9 mouse cellular contexts compared by ENCODE assay signal in genomic region chr1:178798333-178798732, GRCm38 (mm10).
DNase-seq lines count a peak whose midpoint lies in the region; ATAC-seq and TF ChIP-seq lines count a peak whose summit lies in the region.
"Had no signal": no experiment of that assay in that cellular context is flagged by ENCODE, and none has a peak within 500 bp of the region (broad histone marks: within the 10 kb centered on the region; RNA-seq: fewer than 3 reads in every experiment).

No protein-coding gene starts in this region.

- TF ChIP-seq CTCF in lung, postnatal 0 days (IDR thresholded peaks at IDR 0.05): no peak

- peak; percentile 66 for ATAC-seq in hindbrain, embryonic 16.5 days
- ATAC-seq in limb, embryonic 14.5 days (ENCODE audit: low FRiP score, low read depth): no peak
- no peak for ATAC-seq in lung, postnatal 0 days
- ATAC-seq: Patski had no signal

- H3K27ac ChIP-seq in forebrain, embryonic 10.5 days: peak overlapping the region; percentile 82
- peak overlapping the region; percentile 26; the same call in 1 of the 2 replicates for H3K27ac ChIP-seq in hindbrain, embryonic 16.5 days (ENCODE audit: low read depth, low read length)
- no peak overlapping the region; the same call in 1 of the 2 replicates for H3K27ac ChIP-seq in limb, embryonic 14.5 days (replicated peaks; ENCODE audit: low read depth, low read length)
- H3K27ac ChIP-seq in lung, postnatal 0 days (ENCODE audit: low read length): no peak overlapping the region

- H3K27me3 ChIP-seq in forebrain, embryonic 10.5 days (ENCODE audit: poor library complexity, severe bottlenecking): no peaks in the 10 kb centered on the region
- H3K27me3 ChIP-seq in hindbrain, embryonic 16.5 days (replicated peaks; ENCODE audit: control insufficient read depth, insufficient read depth, low read length): no peaks in the 10 kb centered on the region
- no peaks in the 10 kb centered on the region for H3K27me3 ChIP-seq in limb, embryonic 14.5 days (ENCODE audit: control insufficient read depth, insufficient read depth, low read length)
- H3K27me3 ChIP-seq in lung, postnatal 0 days (replicated peaks; ENCODE audit: insufficient read depth, low read length): no peaks in the 10 kb centered on the region

- H3K4me3 ChIP-seq in forebrain, embryonic 10.5 days: peak overlapping the region; percentile 39
- H3K4me3 ChIP-seq in hindbrain, embryonic 16.5 days (ENCODE audit: low read length): peak overlapping the region; percentile 20
- peak overlapping the region; percentile 15 for H3K4me3 ChIP-seq in limb, embryonic 14.5 days (replicated peaks; ENCODE audit: low read length)
- H3K4me3 ChIP-seq in lung, postnatal 0 days (ENCODE audit: low read depth, low read length): no peak overlapping the region

- no peak for TF ChIP-seq EP300 in lung, postnatal 0 days (IDR thresholded peaks at IDR 0.05)

- DNase-seq in thymus, postnatal 14 days: peak; percentile 14
- no peak for DNase-seq in thymus, postnatal 0 days (ENCODE audit: low spot score)
- peak; percentile 38 for DNase-seq in forebrain, embryonic 10.5 days (ENCODE audit: extremely low spot score, low spot score)
- DNase-seq in limb, embryonic 14.5 days (ENCODE audit: low spot score): no peak
- DNase-seq in right cerebral cortex, adult 18-20 months: peak; percentile 55
- no peak for DNase-seq in urinary bladder, adult 2 months (ENCODE audit: low spot score)
- DNase-seq in lung, postnatal 0 days (ENCODE audit: low spot score): no peak

- H3K4me1 ChIP-seq in forebrain, embryonic 10.5 days: peaks cover 35% of the 10 kb centered on the region
- H3K4me1 ChIP-seq in hindbrain, embryonic 16.5 days (ENCODE audit: control insufficient read depth, insufficient read depth, low read depth, low read length): peaks cover 12% of the 10 kb centered on the region
- peaks cover 31% of the 10 kb centered on the region for H3K4me1 ChIP-seq in limb, embryonic 14.5 days (ENCODE audit: control insufficient read depth, insufficient read depth, low read length)
- no peaks in the 10 kb centered on the region for H3K4me1 ChIP-seq in lung, postnatal 0 days (ENCODE audit: insufficient read depth, low read depth, low read length)

- no peaks in the 10 kb centered on the region for H3K9me3 ChIP-seq in forebrain, embryonic 10.5 days
- no peaks in the 10 kb centered on the region for H3K9me3 ChIP-seq in hindbrain, embryonic 16.5 days (ENCODE audit: control insufficient read depth, low read length)
- no peaks in the 10 kb centered on the region for H3K9me3 ChIP-seq in limb, embryonic 14.5 days (ENCODE audit: control insufficient read depth, low read length)
- no peaks in the 10 kb centered on the region for H3K9me3 ChIP-seq in lung, postnatal 0 days (ENCODE audit: low read length)

- H3K4me2 ChIP-seq in hindbrain, embryonic 16.5 days (ENCODE audit: low read length): peak overlapping the region; percentile 52
- H3K4me2 ChIP-seq in limb, embryonic 14.5 days (replicated peaks; ENCODE audit: low read depth, low read length, severe bottlenecking): peak overlapping the region; percentile 31; the same call in 1 of the 2 replicates
- H3K4me2 ChIP-seq in lung, postnatal 0 days (replicated peaks; ENCODE audit: low read depth, low read length): no peak overlapping the region

- 6% methylated on average over 5 of the region's 5 CpGs for WGBS in forebrain, embryonic 10.5 days
- WGBS in hindbrain, embryonic 16.5 days: under 1% methylated on average over 5 of the region's 5 CpGs
- 9% methylated on average over 5 of the region's 5 CpGs for WGBS in limb, embryonic 14.5 days
- WGBS in lung, postnatal 0 days: 10% methylated on average over 5 of the region's 5 CpGs

- H3K9ac ChIP-seq in hindbrain, embryonic 16.5 days (ENCODE audit: low read depth, low read length): 0 out of 2 replicates have a peak overlapping the region, but pooled peaks have one; percentile 18
- H3K9ac ChIP-seq in limb, embryonic 14.5 days (ENCODE audit: low read depth, low read length, severe bottlenecking): no peak overlapping the region
- H3K9ac ChIP-seq in lung, postnatal 0 days (replicated peaks; ENCODE audit: low read depth): no peak overlapping the region

- no peaks in the 10 kb centered on the region for H3K36me3 ChIP-seq in forebrain, embryonic 10.5 days (replicated peaks)
- no peaks in the 10 kb centered on the region for H3K36me3 ChIP-seq in hindbrain, embryonic 16.5 days (ENCODE audit: control insufficient read depth, insufficient read depth, low read length)
- no peaks in the 10 kb centered on the region for H3K36me3 ChIP-seq in limb, embryonic 14.5 days (ENCODE audit: control insufficient read depth, insufficient read depth, low read length)
- H3K36me3 ChIP-seq in lung, postnatal 0 days (ENCODE audit: insufficient read depth, low read length): no peaks in the 10 kb centered on the region

- TF ChIP-seq POLR2A in limb, embryonic 14.5 days (IDR thresholded peaks at IDR 0.05; ENCODE audit: borderline replicate concordance, extremely low read depth, insufficient read depth, insufficient read length): no peak

Comparison
In these comparisons a context has a peak if more than half of its experiments do, and no peak if none do; other contexts are left out.
1. DNase-seq: peak in thymus, postnatal 14 days (single experiment), forebrain, embryonic 10.5 days (single experiment) and right cerebral cortex, adult 18-20 months (single experiment); none in thymus, postnatal 0 days (single experiment), limb, embryonic 14.5 days (single experiment), urinary bladder, adult 2 months (single experiment) and lung, postnatal 0 days (single experiment).
2. H3K27ac ChIP-seq: peak in forebrain, embryonic 10.5 days (single experiment) and hindbrain, embryonic 16.5 days (single experiment); none in limb, embryonic 14.5 days (single experiment) and lung, postnatal 0 days (single experiment).